Mouse (Mus musculus) adrenal gland, postnatal 10 days (tissue): Measurements from ENCODE around the gene Kcnk12. TPM values are rescaled to one million over a fixed set of nuclear protein-coding genes. Genes with fewer than 3 reads are reported as not detected.

Experiments
- DNase-seq: peaks from one replicate; pipeline ENCODE4 v3.0.0; 2021; ENCODE audit warnings: mixed read lengths
- total RNA-seq, 2 experiments: library from RNA; stranded (reverse); gene quantifications; 2 replicates each; pipeline ENCODE4 v1.2.3; 2021

The Kcnk12 gene
- total RNA-seq, 2 experiments from 2014 or later, result 0.18 to 0.27 TPM

- no peak for DNase-seq
These were observed 12.1 kb downstream of the Kcnk12 start for GRCm38 (mm10) chr17:87785721-87786120.

GRCm38 (mm10) chr17:87784911-87785310 is 12.9 kb downstream of the Kcnk12 start:
- DNase-seq, result no peak

GRCm38 (mm10) chr17:87784141-87784831 is 13.5 kb downstream of the Kcnk12 start:
- no peak for DNase-seq

GRCm38 (mm10) chr17:87781244-87781643 is 16.6 kb downstream of the Kcnk12 start:
- DNase-seq, result no peak

- no peak for DNase-seq
These were observed 17.6 kb downstream of the Kcnk12 start for GRCm38 (mm10) chr17:87780164-87780563.

GRCm38 (mm10) chr17:87774982-87775381 is 22.8 kb downstream of the Kcnk12 start:
- DNase-seq, result no peak

- no peak for DNase-seq
These were observed 24.6 kb downstream of the Kcnk12 start for GRCm38 (mm10) chr17:87773175-87773574.

- peak; percentile 55 for DNase-seq
These were observed 27.0 kb downstream of the Kcnk12 start for GRCm38 (mm10) chr17:87770766-87771165.

GRCm38 (mm10) chr17:87766888-87767287 is 30.9 kb downstream of the Kcnk12 start:
- DNase-seq, result no peak

- DNase-seq, result no peak
These were observed 32.8 kb downstream of the Kcnk12 start for GRCm38 (mm10) chr17:87765031-87765430.

GRCm38 (mm10) chr17:87763146-87763545 is 34.6 kb downstream of the Kcnk12 start:
- peak; percentile 13 for DNase-seq

- no peak for DNase-seq
These were observed 37.5 kb downstream of the Kcnk12 start for GRCm38 (mm10) chr17:87760315-87760714.

- peak; percentile 45 for DNase-seq
These were observed 51.6 kb downstream of the Kcnk12 start for GRCm38 (mm10) chr17:87745926-87746888.

GRCm38 (mm10) chr17:87744985-87745925 is 52.5 kb downstream of the Kcnk12 start:
- DNase-seq, result no peak

GRCm38 (mm10) chr17:87739835-87740234 is 58.0 kb downstream of the Kcnk12 start:
- DNase-seq, result no peak

GRCm38 (mm10) chr17:87737144-87737543 is 60.6 kb downstream of the Kcnk12 start:
- no peak for DNase-seq

GRCm38 (mm10) chr17:87734471-87734870 is 63.3 kb downstream of the Kcnk12 start:
- no peak for DNase-seq

GRCm38 (mm10) chr17:87731962-87732361 is 65.8 kb downstream of the Kcnk12 start:
- DNase-seq, result no peak

GRCm38 (mm10) chr17:87726489-87727356 is 71.1 kb downstream of the Kcnk12 start:
- DNase-seq, result no peak

- no peak for DNase-seq
These were observed 73.1 kb downstream of the Kcnk12 start for GRCm38 (mm10) chr17:87724727-87725126.

- DNase-seq, result peak; percentile 56
These were observed 97.7 kb downstream of the Kcnk12 start for GRCm38 (mm10) chr17:87700101-87700500.
